In the genomic region with DNA sequence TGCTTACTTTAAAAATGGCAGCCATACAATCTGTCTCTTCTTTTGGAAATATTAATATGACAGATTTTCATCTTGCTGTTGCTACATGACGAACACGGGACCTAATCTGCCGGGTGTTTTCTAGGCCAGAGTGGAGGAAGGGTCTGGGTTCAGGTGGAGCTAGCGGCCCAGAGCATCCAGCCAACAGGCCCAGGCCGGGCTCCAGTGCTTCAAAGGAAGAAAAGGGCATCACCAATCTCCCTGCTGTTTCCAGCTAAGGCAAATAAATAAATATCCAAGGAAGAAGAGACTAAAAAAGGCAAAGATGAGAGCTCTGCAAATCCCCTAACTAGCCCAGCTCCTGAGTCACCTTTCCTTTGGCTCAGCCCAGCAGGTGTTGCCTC, we compare ENCODE assay signal across 10 mouse cellular contexts. TPM values are rescaled to one million over a fixed set of nuclear protein-coding genes. Genes with fewer than 3 reads are reported as not detected.
DNase-seq lines count a peak whose midpoint lies in the region; ATAC-seq lines count a peak whose summit lies in the region.
"Had no signal": no experiment of that assay in that cellular context is flagged by ENCODE, and none has a peak within 500 bp of the region (broad histone marks: within the 10 kb centered on the region; RNA-seq: fewer than 3 reads in every experiment).

No protein-coding gene starts in this region.

- 71% methylated on average over 5 of the region's 5 CpGs for WGBS in kidney, embryonic 14.5 days
- WGBS in hindbrain, embryonic 11.5 days, result 60% methylated on average over 5 of the region's 5 CpGs
- WGBS in midbrain, embryonic 15.5 days, result 52% methylated on average over 5 of the region's 5 CpGs

- peak overlapping the region; percentile 43; the same call in 1 of the 2 replicates for H3K4me3 ChIP-seq in kidney, embryonic 14.5 days (ENCODE audit: low read length)
- no peak overlapping the region for H3K4me3 ChIP-seq in hindbrain, embryonic 11.5 days (ENCODE audit: low read depth, low read length)
- H3K4me3 ChIP-seq in midbrain, embryonic 15.5 days, result peak overlapping the region; percentile 68

- H3K9me3 ChIP-seq in kidney, embryonic 14.5 days (ENCODE audit: control insufficient read depth, low read length), result no peaks in the 10 kb centered on the region
- no peaks in the 10 kb centered on the region for H3K9me3 ChIP-seq in hindbrain, embryonic 11.5 days (ENCODE audit: control insufficient read depth, low read length)
- H3K9me3 ChIP-seq in midbrain, embryonic 15.5 days, result no peaks in the 10 kb centered on the region

- H3K36me3 ChIP-seq in kidney, embryonic 14.5 days (ENCODE audit: control insufficient read depth, insufficient read depth, low read length), result no peaks in the 10 kb centered on the region
- no peaks in the 10 kb centered on the region for H3K36me3 ChIP-seq in hindbrain, embryonic 11.5 days (ENCODE audit: control insufficient read depth, insufficient read depth, low read length)
- no peaks in the 10 kb centered on the region for H3K36me3 ChIP-seq in midbrain, embryonic 15.5 days (replicated peaks)

- H3K4me1 ChIP-seq in kidney, embryonic 14.5 days (ENCODE audit: control insufficient read depth, insufficient read depth, low read length), result 0 out of 2 replicates have a peak, but pooled peaks cover 7% of the 10 kb centered on the region
- no peaks in the 10 kb centered on the region; the same call in 1 of the 2 replicates for H3K4me1 ChIP-seq in hindbrain, embryonic 11.5 days (replicated peaks; ENCODE audit: control insufficient read depth, insufficient read depth, low read length)
- peaks cover 4% of the 10 kb centered on the region; the same call in 1 of the 2 replicates for H3K4me1 ChIP-seq in midbrain, embryonic 15.5 days

- no peak for ATAC-seq in kidney, embryonic 14.5 days (ENCODE audit: low FRiP score, low TSS enrichment)
- no peak for ATAC-seq in hindbrain, embryonic 11.5 days (ENCODE audit: low FRiP score)
- peak; percentile 62 for ATAC-seq in midbrain, embryonic 15.5 days (replicated peaks)

- H3K9ac ChIP-seq in kidney, embryonic 14.5 days (ENCODE audit: low read depth, low read length), result no peak overlapping the region
- H3K9ac ChIP-seq in hindbrain, embryonic 11.5 days (ENCODE audit: low read depth, low read length), result no peak overlapping the region
- peak overlapping the region; percentile 82; the same call in 1 of the 2 replicates for H3K9ac ChIP-seq in midbrain, embryonic 15.5 days

- no peak overlapping the region for H3K27ac ChIP-seq in kidney, embryonic 14.5 days (ENCODE audit: low read depth, low read length)
- no peak overlapping the region for H3K27ac ChIP-seq in hindbrain, embryonic 11.5 days (ENCODE audit: low read depth, low read length)
- peak overlapping the region; percentile 86 for H3K27ac ChIP-seq in midbrain, embryonic 15.5 days
- H3K27ac ChIP-seq: macrophage had no signal

- H3K27me3 ChIP-seq in kidney, embryonic 14.5 days (ENCODE audit: control insufficient read depth, insufficient read depth, low read length), result peaks cover 32% of the 10 kb centered on the region
- H3K27me3 ChIP-seq in hindbrain, embryonic 11.5 days (ENCODE audit: control insufficient read depth, insufficient read depth, low read length), result peaks cover 9% of the 10 kb centered on the region
- peaks cover 5% of the 10 kb centered on the region; the same call in 1 of the 2 replicates for H3K27me3 ChIP-seq in midbrain, embryonic 15.5 days (replicated peaks)

- peak overlapping the region; percentile 76; the same call in 1 of the 2 replicates for H3K4me2 ChIP-seq in kidney, embryonic 14.5 days (replicated peaks; ENCODE audit: low read depth, low read length)
- H3K4me2 ChIP-seq in hindbrain, embryonic 11.5 days (replicated peaks; ENCODE audit: low read depth, low read length), result peak overlapping the region; percentile 96
- peak overlapping the region; percentile 76 for H3K4me2 ChIP-seq in midbrain, embryonic 15.5 days

- DNase-seq in kidney, postnatal 4 days, result no peak
- DNase-seq in cerebellum, adult 9-10 months, result peak; percentile 63
- DNase-seq in hindbrain, embryonic 11.5 days (ENCODE audit: low spot score), result no peak
- DNase-seq in c-Kit-positive CD71-positive TER-119-positive erythroid progenitor cells, embryonic 14.5 days (ENCODE audit: low spot score), result no peak
- no peak for DNase-seq in thymus, postnatal 14 days
- no peak for DNase-seq in spleen, postnatal 10 days (ENCODE audit: low spot score in 2 of 2)
- DNase-seq: kidney, postnatal 25 days had no signal

RNA-seq across cellular contexts. Expression of a gene that starts 0.7 kb away (rescaled TPM):
- 10.7 and 22.1 TPM in 2 replicates for polyA plus RNA-seq in kidney, embryonic 14.5 days (2014; fragmentation: Nextera tagmentation; extraction: Ambion mirVana)
- polyA plus RNA-seq in hindbrain, embryonic 11.5 days (2014; fragmentation: Nextera tagmentation; extraction: Ambion mirVana), result 27.5 and 35.5 TPM in 2 replicates
- 69.7 and 75.7 TPM in 2 replicates for polyA plus RNA-seq in midbrain, embryonic 15.5 days (2015; fragmentation: Nextera tagmentation; extraction: Ambion mirVana)

RNA-seq across cellular contexts. Expression of a gene that starts 13.2 kb away (rescaled TPM):
- polyA plus RNA-seq in kidney, embryonic 14.5 days (2014; fragmentation: Nextera tagmentation; extraction: Ambion mirVana), result 120 and 136 TPM in 2 replicates
- polyA plus RNA-seq in hindbrain, embryonic 11.5 days (2014; fragmentation: Nextera tagmentation; extraction: Ambion mirVana), result 134 and 135 TPM in 2 replicates
- 89.3 and 93.7 TPM in 2 replicates for polyA plus RNA-seq in midbrain, embryonic 15.5 days (2015; fragmentation: Nextera tagmentation; extraction: Ambion mirVana)
